Mouse (Mus musculus): ENCODE data around the gene Gm49425. TPM values are rescaled to one million over a fixed set of nuclear protein-coding genes. Genes with fewer than 3 reads are reported as not detected.

Gm49425 gene
- polyA plus RNA-seq, 1 experiment from 2014 or later = not detected

GRCm38 (mm10) chr15:101537864-101538579 lies 21.0 kb upstream of the Gm49425 start:
- Histone ChIP-seq H3K27me3 (ENCODE audit: control insufficient read depth, insufficient read depth, low read length) (no peaks in the 10 kb centered on the region), H3K4me2 (replicated peaks; ENCODE audit: low read depth, low read length) (no peak overlapping the region), H3K4me1 (ENCODE audit: control insufficient read depth, insufficient read depth, low read length) (peaks cover 16% of the 10 kb centered on the region), H3K36me3 (ENCODE audit: control insufficient read depth, insufficient read depth, low read length) (no peaks in the 10 kb centered on the region), H3K4me3 (ENCODE audit: low read length) (no peak overlapping the region), H3K9me3 (ENCODE audit: control insufficient read depth, low read length) (no peaks in the 10 kb centered on the region), H3K27ac (ENCODE audit: low read depth, low read length) (no peak overlapping the region), H3K9ac (ENCODE audit: low read depth, low read length) (no peak overlapping the region)
- no peak; the same call in 1 of the 2 replicates for ATAC-seq (ENCODE audit: low FRiP score, low TSS enrichment)
- WGBS = 34% methylated on average over 7 of the region's 7 CpGs

- peak; percentile 58; the same call in 1 of the 2 replicates for ATAC-seq (ENCODE audit: low FRiP score, low TSS enrichment)
- no peak overlapping the region for H3K4me2 ChIP-seq (replicated peaks; ENCODE audit: low read depth, low read length)
- no peak overlapping the region for H3K4me3 ChIP-seq (ENCODE audit: low read length)
- H3K4me1 ChIP-seq (ENCODE audit: control insufficient read depth, insufficient read depth, low read length) = peaks cover 13% of the 10 kb centered on the region
- no peak overlapping the region for H3K27ac ChIP-seq (ENCODE audit: low read depth, low read length)
- H3K9ac ChIP-seq (ENCODE audit: low read depth, low read length) = no peak overlapping the region
- H3K36me3 ChIP-seq (ENCODE audit: control insufficient read depth, insufficient read depth, low read length) = no peaks in the 10 kb centered on the region
- 38% methylated on average over 9 of the region's 9 CpGs for WGBS
- no peaks in the 10 kb centered on the region for H3K27me3 ChIP-seq (ENCODE audit: control insufficient read depth, insufficient read depth, low read length)
- H3K9me3 ChIP-seq (ENCODE audit: control insufficient read depth, low read length) = no peaks in the 10 kb centered on the region
These were observed 19.2 kb upstream of the Gm49425 start for GRCm38 (mm10) chr15:101536054-101536850.

- WGBS = 67% methylated on average over 7 of the region's 7 CpGs
- H3K9ac ChIP-seq (ENCODE audit: low read depth, low read length) = no peak within 1 kb of the TSS
- H3K9me3 ChIP-seq (ENCODE audit: control insufficient read depth, low read length) = no peaks in the 10 kb centered on the region
- no peak within 1 kb of the TSS for H3K4me2 ChIP-seq (replicated peaks; ENCODE audit: low read depth, low read length)
- H3K27me3 ChIP-seq (ENCODE audit: control insufficient read depth, insufficient read depth, low read length) = no peaks in the 10 kb centered on the region
- H3K36me3 ChIP-seq (ENCODE audit: control insufficient read depth, insufficient read depth, low read length) = no peaks in the 10 kb centered on the region
- ATAC-seq (ENCODE audit: low FRiP score, low TSS enrichment) = no peak
- H3K4me3 ChIP-seq (ENCODE audit: low read length) = no peak within 1 kb of the TSS
- H3K4me1 ChIP-seq (ENCODE audit: control insufficient read depth, insufficient read depth, low read length) = peaks cover 8% of the 10 kb centered on the region
- no peak within 1 kb of the TSS for H3K27ac ChIP-seq (ENCODE audit: low read depth, low read length)
These were observed 15.7 kb upstream of the Gm49425 start, which contains the start of gene Krt84 for GRCm38 (mm10) chr15:101532720-101533119. Krt84 (minus strand) TSS chr15:101532820.

- no peak overlapping the region for H3K4me2 ChIP-seq (replicated peaks; ENCODE audit: low read depth, low read length)
- H3K36me3 ChIP-seq (ENCODE audit: control insufficient read depth, insufficient read depth, low read length) = no peaks in the 10 kb centered on the region
- no peak overlapping the region for H3K27ac ChIP-seq (ENCODE audit: low read depth, low read length)
- H3K9me3 ChIP-seq (ENCODE audit: control insufficient read depth, low read length) = no peaks in the 10 kb centered on the region
- WGBS = 57% methylated on average over 4 of the region's 4 CpGs
- H3K4me3 ChIP-seq (ENCODE audit: low read length) = no peak overlapping the region
- H3K9ac ChIP-seq (ENCODE audit: low read depth, low read length) = no peak overlapping the region
- peaks cover 13% of the 10 kb centered on the region; the same call in 1 of the 2 replicates for H3K27me3 ChIP-seq (ENCODE audit: control insufficient read depth, insufficient read depth, low read length)
- no peak for ATAC-seq (ENCODE audit: low FRiP score, low TSS enrichment)
- no peaks in the 10 kb centered on the region for H3K4me1 ChIP-seq (ENCODE audit: control insufficient read depth, insufficient read depth, low read length)
These were observed 5.6 kb upstream of the Gm49425 start for GRCm38 (mm10) chr15:101522556-101523232.

GRCm38 (mm10) chr15:101519792-101520191 lies 2.7 kb upstream of the Gm49425 start:
- Histone ChIP-seq H3K9ac (ENCODE audit: low read depth, low read length) (no peak overlapping the region), H3K4me2 (replicated peaks; ENCODE audit: low read depth, low read length) (no peak overlapping the region), H3K4me3 (ENCODE audit: low read length) (no peak overlapping the region), H3K27ac (ENCODE audit: low read depth, low read length) (no peak overlapping the region), H3K9me3 (ENCODE audit: control insufficient read depth, low read length) (no peaks in the 10 kb centered on the region), H3K36me3 (ENCODE audit: control insufficient read depth, insufficient read depth, low read length) (no peaks in the 10 kb centered on the region), H3K27me3 (ENCODE audit: control insufficient read depth, insufficient read depth, low read length) (peaks cover 9% of the 10 kb centered on the region; the same call in 1 of the 2 replicates), H3K4me1 (ENCODE audit: control insufficient read depth, insufficient read depth, low read length) (no peaks in the 10 kb centered on the region)
- 13% methylated on average over 2 of the region's 2 CpGs for WGBS
- no peak for ATAC-seq (ENCODE audit: low FRiP score, low TSS enrichment)

GRCm38 (mm10) chr15:101508247-101508646 lies 8.8 kb downstream of the Gm49425 start:
- H3K4me1 ChIP-seq (ENCODE audit: control insufficient read depth, insufficient read depth, low read length) = peaks cover 8% of the 10 kb centered on the region; the same call in 1 of the 2 replicates
- H3K4me2 ChIP-seq (replicated peaks; ENCODE audit: low read depth, low read length) = no peak overlapping the region
- H3K27me3 ChIP-seq (ENCODE audit: control insufficient read depth, insufficient read depth, low read length) = no peaks in the 10 kb centered on the region
- no peak overlapping the region for H3K4me3 ChIP-seq (ENCODE audit: low read length)
- WGBS = 29% methylated on average over 9 of the region's 9 CpGs
- no peak overlapping the region for H3K9ac ChIP-seq (ENCODE audit: low read depth, low read length)
- 0 out of 2 replicates have a peak, but pooled peaks have one; percentile 38 for ATAC-seq (ENCODE audit: low FRiP score, low TSS enrichment)
- no peaks in the 10 kb centered on the region for H3K36me3 ChIP-seq (ENCODE audit: control insufficient read depth, insufficient read depth, low read length)
- H3K27ac ChIP-seq (ENCODE audit: low read depth, low read length) = no peak overlapping the region
- no peaks in the 10 kb centered on the region for H3K9me3 ChIP-seq (ENCODE audit: control insufficient read depth, low read length)

- WGBS = 29% methylated on average over 14 of the region's 14 CpGs
These were observed 9.9 kb downstream of the Gm49425 start for GRCm38 (mm10) chr15:101506896-101507758.

GRCm38 (mm10) chr15:101497181-101497580 lies 19.9 kb downstream of the Gm49425 start:
- Histone ChIP-seq H3K4me1 (ENCODE audit: control insufficient read depth, insufficient read depth, low read length) (no peaks in the 10 kb centered on the region), H3K4me2 (replicated peaks; ENCODE audit: low read depth, low read length) (no peak overlapping the region), H3K27me3 (ENCODE audit: control insufficient read depth, insufficient read depth, low read length) (no peaks in the 10 kb centered on the region), H3K9ac (ENCODE audit: low read depth, low read length) (no peak overlapping the region), H3K36me3 (ENCODE audit: control insufficient read depth, insufficient read depth, low read length) (no peaks in the 10 kb centered on the region), H3K27ac (ENCODE audit: low read depth, low read length) (no peak overlapping the region), H3K9me3 (ENCODE audit: control insufficient read depth, low read length) (no peaks in the 10 kb centered on the region), H3K4me3 (ENCODE audit: low read length) (no peak overlapping the region)
- ATAC-seq (ENCODE audit: low FRiP score, low TSS enrichment) = no peak
- WGBS = 81% methylated on average over 2 of the region's 2 CpGs

More at GRCm38 (mm10) chr15:101506896-101507758, 9.9 kb downstream of the Gm49425 start:
- H3K27me3 ChIP-seq (ENCODE audit: control insufficient read depth, insufficient read depth, low read length) = no peaks in the 10 kb centered on the region
- ATAC-seq (ENCODE audit: low FRiP score, low TSS enrichment) = peak; percentile 44
- peaks cover 8% of the 10 kb centered on the region; the same call in 1 of the 2 replicates for H3K4me1 ChIP-seq (ENCODE audit: control insufficient read depth, insufficient read depth, low read length)
- H3K9me3 ChIP-seq (ENCODE audit: control insufficient read depth, low read length) = no peaks in the 10 kb centered on the region
- no peaks in the 10 kb centered on the region for H3K36me3 ChIP-seq (ENCODE audit: control insufficient read depth, insufficient read depth, low read length)
- no peak overlapping the region for H3K4me2 ChIP-seq (replicated peaks; ENCODE audit: low read depth, low read length)
- H3K9ac ChIP-seq (ENCODE audit: low read depth, low read length) = no peak overlapping the region
- H3K27ac ChIP-seq (ENCODE audit: low read depth, low read length) = no peak overlapping the region
- H3K4me3 ChIP-seq (ENCODE audit: low read length) = no peak overlapping the region
